Mouse (Mus musculus) forebrain, postnatal 0 days (tissue): ENCODE measurements around the gene Gm4791. TPM values are rescaled to one million over a fixed set of nuclear protein-coding genes. Genes with fewer than 3 reads are reported as not detected.

Source experiments
- ATAC-seq: fragments of 200-750 bp; cut with Nextera tagmentation; 2 replicates; pipeline ENCODE4 v1.8.0; 2017; ENCODE audit warnings: mild to moderate bottlenecking, moderate library complexity
- DNase-seq: peaks from one replicate; pipeline ENCODE4 v3.0.0-alpha.2; 2015
- H3K27ac ChIP-seq: fragments of 300-500 bp; sonication (generic); 2 replicates; pipeline ENCODE4 v1.5.1; 2014; ENCODE audit warnings: low read depth, mild to moderate bottlenecking, antibody characterized with exemption, low read length, moderate library complexity, mixed read lengths
- H3K27me3 ChIP-seq: fragments of 300-500 bp; sonication (generic); 2 replicates; pipeline ENCODE4 v1.6.1; 2014; ENCODE audit warnings: mild to moderate bottlenecking, low read length, mixed read lengths; ENCODE audit not compliant: insufficient read depth
- H3K36me3 ChIP-seq: fragments of 300-500 bp; sonication (generic); 2 replicates; pipeline ENCODE4 v1.6.1; 2014; ENCODE audit warnings: mild to moderate bottlenecking, moderate library complexity; ENCODE audit not compliant: insufficient read depth
- H3K4me1 ChIP-seq: fragments of 300-500 bp; sonication (generic); 2 replicates; pipeline ENCODE4 v1.6.1; 2014; ENCODE audit warnings: antibody characterized with exemption; ENCODE audit not compliant: insufficient read depth
- H3K4me2 ChIP-seq: fragments of 300-500 bp; sonication (generic); 2 replicates; pipeline ENCODE4 v1.6.1; 2014; ENCODE audit warnings: low read depth, mild to moderate bottlenecking, moderate library complexity
- H3K4me3 ChIP-seq: fragments of 300-500 bp; sonication (generic); 2 replicates; pipeline ENCODE4 v1.5.1; 2014; ENCODE audit warnings: low read depth, low read length, mixed read lengths
- H3K9ac ChIP-seq: fragments of 300-500 bp; sonication (generic); 2 replicates; pipeline ENCODE4 v1.6.1; 2014; ENCODE audit warnings: mild to moderate bottlenecking
- H3K9me3 ChIP-seq: fragments of 300-500 bp; sonication (generic); 2 replicates; pipeline ENCODE4 v1.6.1; 2016; ENCODE audit warnings: low read length
- CTCF ChIP-seq: sonication (generic); IDR thresholded peaks from 2 replicates; pipeline ENCODE4 v1.5.1; 2016; ENCODE audit warnings: antibody characterized with exemption, control low read depth, low read depth
- WGBS: fragments of 180-500 bp; shearing (Covaris S2); extraction: QIAGEN DNeasy Blood & Tissue Kit; methylation state at CpG from one replicate; pipeline ENCODE4 v1.1.7; 2014; 5-methylcytosine and 5-hydroxymethylcytosine counted together
- polyA plus RNA-seq: library from polyadenylated mRNA; unstranded; fragments of >200 nt; fragmentation: Nextera tagmentation; extraction: Ambion mirVana; gene quantifications from 2 replicates; pipeline ENCODE4 v1.2.1, GENCODE M21; 2015
- total RNA-seq: library from RNA; depleted of rRNA; stranded (reverse); fragments of >200 nt; gene quantifications from 2 replicates; pipeline ENCODE4 v1.2.3, GENCODE M21; 2014

The Gm4791 gene
- total and polyA plus RNA-seq, 2 experiments from 2014 or later = not detected

- TF ChIP-seq CTCF = no peak
- Histone ChIP-seq H3K36me3 (no peaks in the 10 kb centered on the region), H3K4me2 (no peak overlapping the region), H3K4me3 (no peak overlapping the region), H3K4me1 (no peaks in the 10 kb centered on the region), H3K27ac (no peak overlapping the region), H3K27me3 (no peaks in the 10 kb centered on the region), H3K9me3 (no peaks in the 10 kb centered on the region), H3K9ac (no peak overlapping the region)
- ATAC-seq (no peak), DNase-seq (no peak)
- 57% methylated on average over 2 of the region's 2 CpGs for WGBS
Observed at GRCm38 (mm10) chr9:46980111-46980510, 18.4 kb upstream of the Gm4791 start.

GRCm38 (mm10) chr9:46983471-46983870 lies 15.1 kb upstream of the Gm4791 start:
- 47% methylated on average over 2 of the region's 2 CpGs for WGBS
- DNase-seq (no peak), ATAC-seq (no peak)
- H3K4me2 ChIP-seq = no peak overlapping the region
- no peak overlapping the region for H3K9ac ChIP-seq
- H3K9me3 ChIP-seq = no peaks in the 10 kb centered on the region
- H3K27ac ChIP-seq = no peak overlapping the region
- no peaks in the 10 kb centered on the region for H3K4me1 ChIP-seq
- no peak for TF ChIP-seq CTCF
- H3K27me3 ChIP-seq = no peaks in the 10 kb centered on the region
- no peaks in the 10 kb centered on the region for H3K36me3 ChIP-seq
- no peak overlapping the region for H3K4me3 ChIP-seq

DNA sequence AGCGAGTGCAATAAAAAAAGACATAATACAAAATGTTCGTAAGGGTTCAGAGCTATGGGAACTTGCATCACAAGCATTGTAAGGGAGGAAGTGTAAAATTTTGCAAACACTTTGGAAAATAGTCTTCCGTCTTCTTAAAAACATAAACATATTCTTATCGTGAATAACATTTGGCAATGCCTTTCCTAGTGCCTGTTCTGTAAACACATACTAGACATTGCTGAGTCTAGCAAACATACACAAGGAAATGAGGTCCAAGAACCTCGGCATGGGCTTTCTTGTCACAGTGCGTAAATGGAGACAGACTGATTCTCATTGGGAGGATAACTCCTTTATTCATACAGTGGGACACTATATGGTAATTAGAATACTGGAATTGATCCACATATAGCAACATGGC lies 43.0 kb downstream of the Gm4791 start:
- 63% methylated on average over 6 of the region's 6 CpGs for WGBS
- DNase-seq (no peak), ATAC-seq (no peak)
- TF ChIP-seq CTCF = no peak
- no peaks in the 10 kb centered on the region for H3K27me3 ChIP-seq
- no peaks in the 10 kb centered on the region for H3K36me3 ChIP-seq
- H3K4me1 ChIP-seq = no peaks in the 10 kb centered on the region
- H3K4me3 ChIP-seq = no peak overlapping the region
- no peaks in the 10 kb centered on the region for H3K9me3 ChIP-seq
- no peak overlapping the region for H3K27ac ChIP-seq
- no peak overlapping the region for H3K4me2 ChIP-seq
- no peak overlapping the region for H3K9ac ChIP-seq
